Mouse (Mus musculus): ENCODE results near the gene Fads2.
A peak's percentile ranks its signal among the peaks of the same experiment; 100 is the strongest.

- TF ChIP-seq CTCF (IDR thresholded peaks at IDR 0.05 in 2 of 3, conservative IDR thresholded peaks at IDR 0.05 in 1 of 3; ENCODE audit: control insufficient read depth in 1 of 3, insufficient read depth in 1 of 3, low read depth in 2 of 3, low read length in 3 of 3, poor library complexity in 1 of 3, severe bottlenecking in 1 of 3) (peak in 2 of 3 experiments; percentile 76 to 84; a peak in 5 of 6 replicates), GATA1 (IDR thresholded peaks at IDR 0.05; ENCODE audit: low read depth, low read length) (no peak)
These were observed 895 bp downstream of the Fads2 start for GRCm38 (mm10) chr19:10100631-10101071.
